Mouse (Mus musculus): Measurements from ENCODE around the gene Lgi2.

DNA sequence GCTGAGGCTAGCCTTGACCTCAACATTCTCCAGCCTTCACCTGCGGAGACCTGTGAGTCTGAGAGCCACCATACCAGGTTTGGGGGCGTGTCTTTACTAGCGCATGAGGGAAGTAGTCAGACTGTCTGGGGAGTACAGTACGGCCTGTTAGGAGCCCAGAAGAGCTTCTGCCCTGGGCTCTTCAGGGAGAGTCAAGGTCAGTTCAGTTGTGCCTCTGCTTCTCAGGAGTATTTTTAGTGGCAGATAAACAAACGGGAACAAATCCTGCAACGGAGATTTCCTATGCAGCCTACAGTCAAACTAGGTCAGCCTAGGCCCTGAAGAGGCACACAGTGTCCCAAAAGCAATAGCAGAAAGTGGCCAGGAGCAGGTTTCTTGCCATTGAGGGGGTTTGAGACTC, 56.8 kb downstream of the Lgi2 start:
- TF ChIP-seq POLR2A (IDR thresholded peaks at IDR 0.05; ENCODE audit: low read depth, low read length) (no peak), CTCF (IDR thresholded peaks at IDR 0.05; ENCODE audit: borderline replicate concordance, insufficient read depth, low read length) (no peak)
